Mouse (Mus musculus): ENCODE results near the gene 4930522L14Rik.
"Not testable (repeated sequence)": the region's sequence is repeated elsewhere in the genome, so short reads cannot be mapped to it uniquely, and the experiment has no call there.

The 4930522L14Rik gene

DNA sequence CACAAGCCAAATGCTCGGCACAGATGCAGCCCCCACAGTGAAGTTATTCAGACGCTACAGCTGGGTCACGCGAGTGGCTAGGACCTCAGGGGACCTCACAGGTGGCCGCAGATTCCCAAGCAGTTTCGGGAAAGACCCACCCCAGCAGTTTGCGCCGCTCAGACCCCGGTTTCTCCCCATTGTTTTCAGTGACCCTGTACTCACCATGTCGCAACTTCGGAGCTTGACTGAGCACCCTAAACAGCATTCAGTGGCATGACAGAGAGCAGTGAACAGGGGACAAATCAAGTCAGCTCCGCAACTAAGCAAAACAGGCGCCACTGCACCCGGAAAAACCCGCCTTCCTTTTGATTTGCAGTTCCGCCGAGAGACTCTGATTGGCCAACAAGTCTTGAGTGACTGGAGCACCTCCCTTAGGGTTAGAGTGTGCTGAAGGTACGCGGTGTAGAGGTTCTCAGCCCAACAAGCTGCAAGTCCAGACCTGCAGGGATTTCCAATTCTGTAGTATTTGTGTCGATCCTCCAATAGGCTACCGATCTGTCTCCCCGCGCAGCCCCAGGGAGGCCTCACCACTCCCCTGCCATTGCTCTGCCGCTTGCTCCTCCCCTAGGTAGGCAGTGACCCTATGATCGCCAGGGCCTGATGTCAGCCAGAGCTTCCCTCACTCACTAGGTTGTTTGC is at the start of gene 4930522L14Rik:
Gene 4930522L14Rik (minus strand): TSS at position 496 of the 681 bp plus-strand sequence.
- peak; percentile 66 for DNase-seq (ENCODE audit: low spot score)

- DNase-seq (ENCODE audit: low spot score): not testable (repeated sequence)
These were observed 49.8 kb upstream of the 4930522L14Rik start for GRCm38 (mm10) chr5:109801466-109801865.

GRCm38 (mm10) chr5:109799948-109800347 is 48.3 kb upstream of the 4930522L14Rik start:
- not testable (repeated sequence) for DNase-seq (ENCODE audit: low spot score)

GRCm38 (mm10) chr5:109797017-109797416 is 45.3 kb upstream of the 4930522L14Rik start:
- DNase-seq (ENCODE audit: low spot score): not testable (repeated sequence)

DNA sequence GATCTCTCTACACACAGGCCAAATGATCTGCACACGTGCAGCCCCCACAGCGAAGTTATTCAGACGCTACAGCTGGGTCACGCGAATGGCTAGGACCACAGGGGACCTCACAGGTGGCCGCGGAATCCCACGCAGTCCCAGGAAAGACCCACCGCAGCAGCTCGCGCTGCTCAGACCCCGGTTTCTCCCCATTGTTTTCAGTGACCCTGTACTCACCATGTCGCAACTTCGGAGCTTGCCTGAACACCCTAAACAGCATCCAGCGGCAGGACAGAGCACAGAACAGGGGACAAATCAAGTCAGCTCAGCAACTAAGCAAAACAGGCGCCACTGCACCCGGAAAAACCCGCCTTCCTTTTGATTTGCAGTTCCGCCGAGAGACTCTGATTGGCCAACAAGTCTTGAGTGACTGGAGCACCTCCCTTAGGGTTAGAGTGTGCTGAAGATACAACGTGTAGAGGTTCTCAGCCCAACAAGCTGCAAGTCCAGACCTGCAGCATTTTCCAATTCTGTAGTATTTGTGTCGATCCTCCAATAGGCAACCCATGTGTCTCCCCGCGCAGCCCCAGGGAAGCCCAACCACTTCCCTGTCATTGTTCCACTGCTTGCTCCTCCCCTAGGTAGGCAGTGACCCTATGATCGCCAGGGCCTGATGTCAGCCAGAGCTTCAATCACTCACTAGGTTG is 44.4 kb upstream of the 4930522L14Rik start:
- DNase-seq (ENCODE audit: low spot score): peak; percentile 54

GRCm38 (mm10) chr5:109752073-109752780 is 541 bp upstream of the 4930522L14Rik start:
- not testable (repeated sequence) for DNase-seq (ENCODE audit: low spot score)

GRCm38 (mm10) chr5:109745081-109745480 is 6.6 kb downstream of the 4930522L14Rik start:
- DNase-seq (ENCODE audit: low spot score): not testable (repeated sequence)

DNA sequence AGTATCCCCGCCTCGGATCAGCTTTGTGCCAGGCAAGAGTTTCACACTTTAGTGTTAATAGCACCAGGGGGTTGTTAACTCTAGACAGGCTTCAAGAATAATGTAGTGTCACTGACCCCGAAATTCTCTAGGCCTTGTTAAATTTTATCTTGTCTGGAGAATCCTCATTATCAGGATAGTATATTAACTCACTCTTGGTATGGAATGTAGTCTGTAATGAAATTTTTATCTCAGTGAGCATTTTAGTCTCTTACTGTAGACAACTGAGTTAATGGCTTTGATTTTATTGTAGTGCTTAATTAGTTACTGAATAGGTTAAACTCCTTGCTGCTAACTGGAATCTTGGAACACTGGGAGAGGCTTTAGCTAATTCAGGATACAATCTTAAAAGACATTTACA is 34.3 kb downstream of the 4930522L14Rik start:
- not testable (repeated sequence) for DNase-seq (ENCODE audit: low spot score)

DNA sequence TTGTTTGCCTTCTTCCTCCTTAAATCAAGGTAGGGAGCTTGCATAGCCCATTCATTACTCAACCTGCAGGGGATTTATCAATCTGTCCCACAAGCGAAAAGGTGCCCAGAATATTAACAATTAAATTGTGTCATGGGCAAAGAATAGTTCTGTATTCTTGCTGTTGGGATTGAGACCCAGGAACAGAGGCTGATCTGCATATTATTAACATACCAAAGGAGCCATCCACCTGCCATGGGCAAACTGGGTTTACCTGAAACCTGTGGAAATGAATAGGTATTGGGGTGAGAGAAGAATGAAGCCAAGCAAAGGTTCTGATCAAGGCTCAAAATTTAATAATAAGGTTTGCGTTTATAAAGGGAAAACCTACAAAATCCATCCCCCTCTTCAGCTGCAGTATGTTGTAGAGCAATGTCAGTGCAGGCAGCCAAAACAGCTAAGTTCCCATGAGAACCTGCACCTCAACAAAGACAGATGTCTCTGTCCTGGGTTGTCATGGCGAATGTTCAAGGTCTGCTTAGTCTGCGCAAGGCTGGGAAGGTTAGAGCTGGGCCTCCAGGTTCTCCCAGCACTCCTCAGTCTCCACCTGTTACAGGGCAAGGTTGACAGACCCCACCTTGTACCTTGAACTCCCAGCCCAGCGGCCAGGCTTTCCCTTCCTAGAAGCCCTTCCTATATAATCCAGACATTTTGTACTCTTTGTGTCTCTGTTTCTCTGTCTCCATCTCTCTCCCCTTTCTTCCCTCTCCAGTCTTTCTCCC is 60.3 kb downstream of the 4930522L14Rik start:
- DNase-seq (ENCODE audit: low spot score): not testable (repeated sequence)

DNA sequence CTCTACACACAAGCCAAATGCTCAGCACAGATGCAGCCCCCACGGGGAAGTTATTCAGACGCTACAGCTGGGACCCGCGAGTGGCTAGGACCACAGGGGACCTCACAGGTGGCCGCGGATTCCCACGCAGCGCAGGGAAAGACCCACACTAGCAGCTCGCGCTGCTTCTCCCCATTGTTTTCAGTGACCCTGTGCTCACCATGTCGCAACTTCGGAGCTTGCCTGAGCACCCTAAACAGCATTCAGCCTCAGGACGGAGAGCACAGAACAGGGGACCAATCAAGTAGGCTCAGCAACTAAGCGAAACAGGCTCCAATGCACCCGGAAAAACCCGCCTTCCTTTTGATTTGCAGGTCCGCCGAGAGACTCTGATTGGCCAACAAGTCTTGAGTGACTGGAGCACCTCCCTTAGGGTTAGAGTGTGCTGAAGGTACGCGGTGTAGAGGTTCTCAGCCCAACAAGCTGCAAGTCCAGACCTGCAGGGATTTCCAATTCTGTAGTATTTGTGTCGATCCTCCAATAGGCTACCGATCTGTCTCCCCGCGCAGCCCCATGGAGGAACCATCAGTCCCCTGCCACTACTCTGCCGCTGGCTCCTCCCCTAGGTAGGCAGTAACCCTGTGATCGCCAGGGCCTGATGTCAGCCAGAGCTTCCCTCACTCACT is 61.0 kb downstream of the 4930522L14Rik start, which contains the start of gene 5430403G16Rik:
Gene 5430403G16Rik (minus strand): TSS at position 505 of the 665 bp plus-strand sequence.
- peak; percentile 64 for DNase-seq (ENCODE audit: low spot score)
